Mouse (Mus musculus): ENCODE measurements around the gene Wfdc17. TPM values are rescaled to one million over a fixed set of nuclear protein-coding genes. Genes with fewer than 3 reads are reported as not detected.

The Wfdc17 gene
- polyA plus RNA-seq, 1 experiment from 2014 or later, result 1.0 TPM

DNA sequence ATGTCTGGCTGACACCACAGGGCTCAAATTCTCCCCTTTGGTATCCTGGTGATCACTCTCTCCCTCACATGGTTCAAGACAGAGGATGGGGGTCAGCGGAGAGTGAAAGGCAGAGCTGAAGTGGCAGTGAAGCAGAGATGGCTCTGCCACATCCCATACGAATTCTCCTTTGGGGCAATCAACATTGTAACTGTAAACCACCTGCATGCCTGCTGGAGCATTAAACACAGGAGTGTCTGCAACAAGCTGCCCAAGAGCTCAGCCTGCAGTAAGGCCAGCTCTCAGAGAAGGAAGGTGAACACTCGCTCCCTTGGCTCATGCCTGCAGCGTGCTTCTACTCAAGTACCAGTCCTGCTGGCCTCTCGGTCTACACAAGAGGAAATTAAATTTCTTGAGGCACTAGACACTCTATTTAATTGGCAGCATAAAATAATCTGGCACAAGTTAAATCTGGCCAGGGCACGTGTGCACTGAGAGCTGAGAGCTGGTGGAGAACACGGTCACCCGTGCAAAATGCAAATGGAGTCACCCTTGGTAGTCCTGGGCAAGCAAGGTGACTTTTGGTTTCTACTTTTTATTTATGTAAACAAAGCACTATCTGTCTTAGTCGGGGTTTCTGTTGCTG lies 39.1 kb downstream of the Wfdc17 start:
- H3K27ac ChIP-seq (replicated peaks), result no peak overlapping the region
- H3K4me3 ChIP-seq, result no peak overlapping the region
- no peak overlapping the region for H3K9ac ChIP-seq
- H3K36me3 ChIP-seq, result no peaks in the 10 kb centered on the region
- ATAC-seq (ENCODE audit: low FRiP score, low read depth), result no peak
- H3K27me3 ChIP-seq, result peaks cover 10% of the 10 kb centered on the region; the same call in 1 of the 2 replicates
- WGBS, result 76% methylated on average over 9 of the region's 9 CpGs
- no peak overlapping the region for H3K4me2 ChIP-seq
- H3K4me1 ChIP-seq (replicated peaks), result no peaks in the 10 kb centered on the region
- H3K9me3 ChIP-seq, result no peaks in the 10 kb centered on the region

DNA sequence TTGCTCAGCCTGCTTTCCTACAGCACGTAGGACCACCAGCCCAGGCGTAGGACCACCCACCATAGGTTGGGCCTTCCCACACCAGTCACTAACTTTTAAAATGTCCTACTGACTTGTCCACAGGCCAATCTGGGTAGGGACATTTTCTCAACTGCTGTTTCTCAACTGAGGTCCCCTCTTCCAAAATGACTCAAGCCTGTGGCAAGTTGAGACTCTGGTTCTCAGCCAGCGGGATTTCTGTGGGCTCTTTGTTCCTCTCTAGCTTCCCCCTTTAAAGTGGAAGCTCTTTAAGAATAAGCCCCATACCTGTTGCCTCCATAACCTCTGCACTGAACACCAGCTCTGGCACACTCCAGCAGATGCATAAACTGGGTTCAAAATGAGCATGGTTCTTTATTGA lies 39.7 kb downstream of the Wfdc17 start:
- H3K9me3 ChIP-seq, result no peaks in the 10 kb centered on the region
- no peak overlapping the region for H3K9ac ChIP-seq
- H3K4me1 ChIP-seq (replicated peaks), result no peaks in the 10 kb centered on the region
- ATAC-seq (ENCODE audit: low FRiP score, low read depth), result no peak
- H3K27ac ChIP-seq (replicated peaks), result no peak overlapping the region
- peaks cover 16% of the 10 kb centered on the region; the same call in 1 of the 2 replicates for H3K27me3 ChIP-seq
- no peaks in the 10 kb centered on the region for H3K36me3 ChIP-seq
- H3K4me2 ChIP-seq, result no peak overlapping the region
- WGBS, result 89% methylated on average over 3 of the region's 3 CpGs
- no peak overlapping the region for H3K4me3 ChIP-seq

DNA sequence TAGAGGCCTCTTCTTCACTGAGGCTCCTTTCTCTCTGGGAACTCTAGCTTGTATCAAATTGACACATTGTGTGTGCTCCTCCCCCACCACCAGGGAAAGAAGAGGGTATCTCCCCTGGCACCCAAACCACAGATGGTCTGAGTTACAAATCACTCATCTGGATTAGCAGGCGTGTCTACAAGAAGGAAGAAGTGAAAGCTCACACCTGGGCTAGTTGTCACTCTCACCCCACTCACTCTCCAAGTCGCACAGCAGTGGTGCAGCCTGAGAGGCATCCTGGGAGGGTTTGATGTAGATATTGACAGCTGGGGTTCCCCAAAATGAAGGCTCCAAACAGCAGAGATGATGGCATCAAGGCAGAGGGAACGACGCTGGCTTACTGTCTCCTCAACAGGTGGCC lies 42.4 kb downstream of the Wfdc17 start:
- H3K4me1 ChIP-seq (replicated peaks), result no peaks in the 10 kb centered on the region
- 75% methylated on average over 4 of the region's 4 CpGs for WGBS
- H3K36me3 ChIP-seq, result no peaks in the 10 kb centered on the region
- H3K9me3 ChIP-seq, result no peaks in the 10 kb centered on the region
- H3K4me2 ChIP-seq, result no peak overlapping the region
- no peak for ATAC-seq (ENCODE audit: low FRiP score, low read depth)
- peaks cover 15% of the 10 kb centered on the region; the same call in 1 of the 2 replicates for H3K27me3 ChIP-seq
- H3K4me3 ChIP-seq, result no peak overlapping the region
- H3K9ac ChIP-seq, result no peak overlapping the region
- H3K27ac ChIP-seq (replicated peaks), result no peak overlapping the region

DNA sequence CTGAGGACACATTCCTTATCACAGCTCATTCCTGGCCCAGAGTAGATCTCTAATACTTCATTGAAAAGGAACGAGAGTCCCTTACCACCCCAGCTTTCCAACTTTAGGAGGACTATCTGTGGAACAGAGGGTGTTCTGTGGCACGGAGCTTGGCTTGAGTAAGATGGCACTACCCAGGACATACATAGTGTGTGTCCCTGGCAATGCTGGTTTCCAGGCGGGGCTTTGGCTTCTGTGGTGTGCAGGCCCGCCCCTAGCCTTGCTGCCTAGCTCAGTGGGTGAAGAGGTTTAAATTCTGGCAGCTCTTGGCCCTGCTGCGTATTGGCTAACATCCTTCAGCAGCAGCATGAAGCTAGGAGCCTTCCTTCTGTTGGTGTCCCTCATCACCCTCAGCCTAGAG lies 42.9 kb downstream of the Wfdc17 start, which contains the start of gene Wfdc21:
Wfdc21 (plus strand) TSS at position 260 of the 400 bp plus-strand sequence.
- Histone ChIP-seq H3K9me3 (no peaks in the 10 kb centered on the region), H3K36me3 (no peaks in the 10 kb centered on the region), H3K27me3 (peaks cover 19% of the 10 kb centered on the region), H3K27ac (replicated peaks) (no peak within 1 kb of the TSS), H3K9ac (no peak within 1 kb of the TSS), H3K4me1 (replicated peaks) (no peaks in the 10 kb centered on the region), H3K4me2 (no peak within 1 kb of the TSS), H3K4me3 (no peak within 1 kb of the TSS)
- WGBS, result 78% methylated on average over 5 of the region's 5 CpGs
- no peak for ATAC-seq (ENCODE audit: low FRiP score, low read depth)

DNA sequence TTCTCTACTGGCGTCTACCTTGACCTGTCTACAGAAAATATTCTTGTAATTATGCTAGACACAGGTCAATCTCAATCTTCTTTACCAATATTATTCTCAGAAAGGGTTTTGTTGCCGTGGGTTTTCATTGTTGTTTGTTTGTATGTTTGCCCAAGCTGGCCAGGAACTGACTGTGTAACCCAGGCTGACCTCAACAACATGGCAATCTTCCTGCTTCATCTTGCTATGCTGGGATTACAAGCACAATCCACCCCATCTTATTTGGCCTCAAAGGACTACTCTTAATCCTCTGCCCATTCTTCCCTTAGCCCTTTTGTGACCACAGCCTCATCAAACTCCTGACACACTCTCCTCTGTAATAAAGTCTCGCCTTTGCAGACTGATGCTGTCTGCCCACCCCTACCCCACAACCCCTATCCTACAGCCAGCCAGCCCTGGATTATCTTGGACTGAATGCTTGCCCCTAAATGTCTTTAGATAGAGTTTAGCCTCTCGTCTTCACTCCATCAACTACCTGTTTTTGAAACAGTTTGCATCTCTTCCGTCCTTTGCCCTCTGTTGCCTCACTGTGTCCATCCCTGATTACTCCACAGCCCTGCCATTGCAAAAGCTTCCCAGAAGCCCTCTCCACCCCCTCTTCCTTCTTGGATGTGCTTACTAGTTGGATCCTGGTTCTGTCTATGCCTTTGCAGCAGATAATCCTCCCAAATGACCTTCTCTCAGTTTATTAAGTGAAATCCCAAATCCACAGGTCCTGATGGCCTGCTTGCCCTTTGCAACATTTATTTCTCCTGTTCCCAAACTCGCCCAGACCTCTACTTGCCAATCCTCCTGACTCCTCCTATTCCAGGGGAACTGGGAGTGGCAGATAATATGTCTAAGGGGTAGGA lies 43.8 kb downstream of the Wfdc17 start:
- 70% methylated on average over 6 of the region's 6 CpGs for WGBS
- no peak overlapping the region for H3K4me3 ChIP-seq
- no peak overlapping the region for H3K27ac ChIP-seq (replicated peaks)
- H3K27me3 ChIP-seq, result peaks cover 28% of the 10 kb centered on the region
- H3K9ac ChIP-seq, result no peak overlapping the region
- no peaks in the 10 kb centered on the region for H3K36me3 ChIP-seq
- H3K9me3 ChIP-seq, result no peaks in the 10 kb centered on the region
- no peak for ATAC-seq (ENCODE audit: low FRiP score, low read depth)
- no peak overlapping the region for H3K4me2 ChIP-seq
- no peaks in the 10 kb centered on the region for H3K4me1 ChIP-seq (replicated peaks)

DNA sequence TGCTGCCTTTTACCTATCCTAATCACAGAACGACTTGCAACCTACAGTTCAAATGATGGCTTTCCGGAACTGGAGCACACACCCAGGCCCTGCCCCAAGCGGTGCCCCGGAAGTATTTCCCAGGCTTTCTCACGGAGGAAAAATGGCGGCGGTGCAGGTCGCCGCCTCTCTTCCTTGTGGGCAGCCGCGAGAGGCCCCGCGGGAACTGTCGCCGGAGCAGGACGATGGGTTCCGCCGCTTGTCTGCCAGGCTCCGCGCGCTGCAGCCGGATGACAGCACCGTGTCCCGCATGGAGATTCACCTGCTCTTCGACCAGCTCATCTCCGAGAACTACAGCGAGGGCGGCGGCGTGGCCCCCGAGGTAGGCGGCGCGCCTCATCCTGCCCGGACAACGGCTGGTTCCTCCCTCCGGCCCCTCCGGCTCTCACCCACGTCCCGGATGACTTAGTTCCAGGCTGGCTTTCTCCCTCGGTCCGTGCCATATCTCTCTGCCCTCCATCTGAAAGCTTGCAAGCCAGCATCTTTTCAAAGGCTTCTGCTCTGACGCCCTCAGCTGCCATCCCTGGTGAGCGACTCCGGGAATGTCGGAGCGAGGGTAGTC lies 49.9 kb downstream of the Wfdc17 start, which contains the start of gene Heatr6:
Heatr6 (plus strand) TSS at position 116 of the 601 bp plus-strand sequence.
- Histone ChIP-seq H3K9me3 (no peaks in the 10 kb centered on the region), H3K36me3 (peaks cover 26% of the 10 kb centered on the region), H3K4me2 (peak within 1 kb of the TSS; percentile 74), H3K9ac (peak within 1 kb of the TSS; percentile 80), H3K27ac (replicated peaks) (peak within 1 kb of the TSS; percentile 92), H3K4me1 (replicated peaks) (peaks cover 21% of the 10 kb centered on the region), H3K4me3 (peak within 1 kb of the TSS; percentile 76), H3K27me3 (peaks cover 18% of the 10 kb centered on the region)
- ATAC-seq (ENCODE audit: low FRiP score, low read depth), result peak; percentile 97
- WGBS, result under 1% methylated on average over 47 of the region's 47 CpGs

DNA sequence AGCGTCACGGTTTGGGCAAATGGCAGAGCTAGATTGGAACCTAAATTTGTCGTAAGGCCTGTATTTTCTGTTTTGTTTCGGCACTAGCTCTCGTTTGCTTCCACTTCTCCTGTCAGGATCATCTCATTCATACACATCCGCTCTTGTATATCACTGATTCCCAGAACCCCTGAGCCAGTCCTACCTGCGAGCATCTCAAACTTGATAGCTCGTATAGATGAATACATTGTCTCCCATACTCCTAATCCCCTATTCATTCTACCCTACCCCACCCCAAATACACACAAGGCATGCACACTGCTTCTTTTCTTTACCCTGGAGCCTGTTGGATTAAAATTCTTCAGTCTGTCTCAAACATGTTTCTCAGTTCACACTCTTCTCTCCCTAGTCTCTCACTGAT lies 50.4 kb downstream of the Wfdc17 start:
- peaks cover 21% of the 10 kb centered on the region for H3K4me1 ChIP-seq (replicated peaks)
- no peak for ATAC-seq (ENCODE audit: low FRiP score, low read depth)
- peak overlapping the region; percentile 76 for H3K4me3 ChIP-seq
- H3K9ac ChIP-seq, result peak overlapping the region; percentile 80
- H3K27ac ChIP-seq (replicated peaks), result peak overlapping the region; percentile 92
- H3K36me3 ChIP-seq, result peaks cover 32% of the 10 kb centered on the region
- H3K4me2 ChIP-seq, result peak overlapping the region; percentile 74
- 4% methylated on average over 8 of the region's 8 CpGs for WGBS
- H3K27me3 ChIP-seq, result peaks cover 14% of the 10 kb centered on the region
- H3K9me3 ChIP-seq, result no peaks in the 10 kb centered on the region

Other genes with a start within 250 kb of the Wfdc17 start
- 4.2 TPM in 2 replicates for gene Mmp28, start 240.9 kb upstream of the Wfdc17 start, polyA plus RNA-seq (2015; fragmentation: Nextera tagmentation; extraction: Ambion mirVana)
- gene Taf15, start 230.9 kb upstream of the Wfdc17 start, polyA plus RNA-seq (2015; fragmentation: Nextera tagmentation; extraction: Ambion mirVana), result 9.9 and 12.2 TPM in 2 replicates
- gene Heatr9, start 181.8 kb upstream of the Wfdc17 start, polyA plus RNA-seq (2015; fragmentation: Nextera tagmentation; extraction: Ambion mirVana), result not detected in 2 replicates
- 1.3 TPM in 1 of 2 replicates, not detected in the other for gene Ccl5, start 173.5 kb upstream of the Wfdc17 start, polyA plus RNA-seq (2015; fragmentation: Nextera tagmentation; extraction: Ambion mirVana)
- 3.0 and 3.9 TPM in 2 replicates for gene Ccl9, start 125.4 kb upstream of the Wfdc17 start, polyA plus RNA-seq (2015; fragmentation: Nextera tagmentation; extraction: Ambion mirVana)
- gene Ccl6, start 110.9 kb upstream of the Wfdc17 start, polyA plus RNA-seq (2015; fragmentation: Nextera tagmentation; extraction: Ambion mirVana), result 2.7 and 4.6 TPM in 2 replicates
- gene Rpl9-ps1, start 58.4 kb upstream of the Wfdc17 start, polyA plus RNA-seq (2015; fragmentation: Nextera tagmentation; extraction: Ambion mirVana), result not detected in 2 replicates
- 0.94 and 1.8 TPM in 2 replicates for gene Ccl3, start 54.6 kb upstream of the Wfdc17 start, polyA plus RNA-seq (2015; fragmentation: Nextera tagmentation; extraction: Ambion mirVana)
- 0.80 and 2.0 TPM in 2 replicates for gene Ccl4, start 41.4 kb upstream of the Wfdc17 start, polyA plus RNA-seq (2015; fragmentation: Nextera tagmentation; extraction: Ambion mirVana)
- not detected in 2 replicates for gene Wfdc18, start 5.0 kb downstream of the Wfdc17 start, polyA plus RNA-seq (2015; fragmentation: Nextera tagmentation; extraction: Ambion mirVana)
- gene Wfdc21, start 42.9 kb downstream of the Wfdc17 start, polyA plus RNA-seq (2015; fragmentation: Nextera tagmentation; extraction: Ambion mirVana), result not detected in 2 replicates
- 31.3 and 32.7 TPM in 2 replicates for gene Heatr6, start 49.7 kb downstream of the Wfdc17 start, polyA plus RNA-seq (2015; fragmentation: Nextera tagmentation; extraction: Ambion mirVana)
- 0.20 and 0.26 TPM in 2 replicates for gene Hnf1b, start 146.1 kb downstream of the Wfdc17 start, polyA plus RNA-seq (2015; fragmentation: Nextera tagmentation; extraction: Ambion mirVana)
- gene Ddx52, start 238.1 kb downstream of the Wfdc17 start, polyA plus RNA-seq (2015; fragmentation: Nextera tagmentation; extraction: Ambion mirVana), result 20.9 and 21.3 TPM in 2 replicates

Data from hindbrain, embryonic 15.5 days (tissue).